Mouse (Mus musculus) midbrain, embryonic 16.5 days (tissue): ENCODE data around the gene Rilp. TPM values are rescaled to one million over a fixed set of nuclear protein-coding genes. Genes with fewer than 3 reads are reported as not detected.

Experiments
- ATAC-seq: fragments of 200-750 bp; cut with Nextera tagmentation; 2 replicates; pipeline ENCODE4 v1.8.0; 2017; ENCODE audit warnings: moderate TSS enrichment
- H3K27ac ChIP-seq: fragments of 300-500 bp; sonication (generic); 2 replicates; pipeline ENCODE4 v1.5.1; 2014; ENCODE audit warnings: mild to moderate bottlenecking, low read length, mixed read lengths
- H3K27me3 ChIP-seq: fragments of 300-500 bp; sonication (generic); 2 replicates; pipeline ENCODE4 v1.6.1; 2014; ENCODE audit warnings: low read depth, low read length, mixed read lengths; ENCODE audit not compliant: control insufficient read depth, insufficient read depth
- H3K36me3 ChIP-seq: fragments of 300-500 bp; sonication (generic); 2 replicates; pipeline ENCODE4 v1.6.1; 2014; ENCODE audit warnings: mild to moderate bottlenecking, low read length, moderate library complexity, mixed read lengths; ENCODE audit not compliant: control insufficient read depth, insufficient read depth
- H3K4me1 ChIP-seq: fragments of 300-500 bp; sonication (generic); 2 replicates; pipeline ENCODE4 v1.6.1; 2014; ENCODE audit warnings: mild to moderate bottlenecking, low read length, mixed read lengths; ENCODE audit not compliant: control insufficient read depth, insufficient read depth
- H3K4me2 ChIP-seq: fragments of 300-500 bp; sonication (generic); 2 replicates; pipeline ENCODE4 v1.6.1; 2014; ENCODE audit warnings: mild to moderate bottlenecking, low read length, mixed read lengths
- H3K4me3 ChIP-seq: fragments of 300-500 bp; sonication (generic); 2 replicates; pipeline ENCODE4 v1.5.1; 2014; ENCODE audit warnings: low read depth, mild to moderate bottlenecking, low read length, moderate library complexity, mixed read lengths
- H3K9ac ChIP-seq: fragments of 300-500 bp; sonication (generic); 2 replicates; pipeline ENCODE4 v1.6.1; 2014; ENCODE audit warnings: low read depth, low read length, mixed read lengths
- H3K9me3 ChIP-seq: fragments of 300-500 bp; sonication (generic); replicated peaks from 2 replicates; pipeline ENCODE4 v1.6.1; 2014; ENCODE audit warnings: mild to moderate bottlenecking, low read length, mixed read lengths; ENCODE audit not compliant: control insufficient read depth, poor library complexity, severe bottlenecking
- WGBS: fragments of 180-500 bp; shearing (Covaris S2); extraction: QIAGEN DNeasy Blood & Tissue Kit; methylation state at CpG from one replicate; pipeline ENCODE4 v1.1.7; 2014; 5-methylcytosine and 5-hydroxymethylcytosine counted together
- polyA plus RNA-seq: library from polyadenylated mRNA; unstranded; fragments of >200 nt; fragmentation: Nextera tagmentation; extraction: Ambion mirVana; gene quantifications from 2 replicates; pipeline ENCODE4 v1.2.1, GENCODE M21; 2015

Rilp gene
- polyA plus RNA-seq, 1 experiment from 2014 or later, result 2.8 TPM

DNA sequence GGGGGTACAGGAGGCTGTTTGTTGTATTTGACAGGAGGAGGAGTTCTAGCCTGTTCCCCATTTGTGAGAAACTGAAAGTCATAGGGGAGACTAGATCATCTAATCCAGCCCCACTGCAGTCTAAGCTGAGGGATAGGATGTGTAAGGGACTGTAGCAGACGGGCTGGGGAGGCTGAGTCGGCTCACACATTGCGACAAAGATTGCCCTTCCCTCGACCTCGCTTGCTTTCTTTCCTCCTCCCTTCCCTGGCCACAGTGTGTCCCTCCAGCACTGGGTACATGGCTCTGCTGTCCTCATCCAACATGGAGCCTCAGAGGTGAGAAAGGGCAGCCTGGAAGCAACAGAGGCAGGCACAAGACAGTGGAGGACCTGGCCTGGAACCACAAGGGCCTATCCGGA, 44.8 kb upstream of the Rilp start:
- H3K9ac ChIP-seq, result no peak overlapping the region
- peaks cover 11% of the 10 kb centered on the region for H3K36me3 ChIP-seq
- H3K27me3 ChIP-seq, result peaks cover 5% of the 10 kb centered on the region
- H3K4me2 ChIP-seq, result no peak overlapping the region
- H3K27ac ChIP-seq, result no peak overlapping the region
- peaks cover 22% of the 10 kb centered on the region for H3K4me1 ChIP-seq
- 90% methylated on average over 6 of the region's 6 CpGs for WGBS
- ATAC-seq, result no peak
- H3K9me3 ChIP-seq, result no peaks in the 10 kb centered on the region
- H3K4me3 ChIP-seq, result no peak overlapping the region

GRCm38 (mm10) chr11:75466731-75467505, 43.0 kb upstream of the Rilp start:
- WGBS, result 97% methylated on average over 4 of the region's 4 CpGs
- H3K36me3 ChIP-seq, result peaks cover 11% of the 10 kb centered on the region
- no peak overlapping the region for H3K4me2 ChIP-seq
- H3K27me3 ChIP-seq, result peaks cover 5% of the 10 kb centered on the region
- H3K27ac ChIP-seq, result no peak overlapping the region
- no peak for ATAC-seq
- H3K9ac ChIP-seq, result no peak overlapping the region
- no peak overlapping the region for H3K4me3 ChIP-seq
- no peaks in the 10 kb centered on the region for H3K9me3 ChIP-seq
- peaks cover 17% of the 10 kb centered on the region for H3K4me1 ChIP-seq

DNA sequence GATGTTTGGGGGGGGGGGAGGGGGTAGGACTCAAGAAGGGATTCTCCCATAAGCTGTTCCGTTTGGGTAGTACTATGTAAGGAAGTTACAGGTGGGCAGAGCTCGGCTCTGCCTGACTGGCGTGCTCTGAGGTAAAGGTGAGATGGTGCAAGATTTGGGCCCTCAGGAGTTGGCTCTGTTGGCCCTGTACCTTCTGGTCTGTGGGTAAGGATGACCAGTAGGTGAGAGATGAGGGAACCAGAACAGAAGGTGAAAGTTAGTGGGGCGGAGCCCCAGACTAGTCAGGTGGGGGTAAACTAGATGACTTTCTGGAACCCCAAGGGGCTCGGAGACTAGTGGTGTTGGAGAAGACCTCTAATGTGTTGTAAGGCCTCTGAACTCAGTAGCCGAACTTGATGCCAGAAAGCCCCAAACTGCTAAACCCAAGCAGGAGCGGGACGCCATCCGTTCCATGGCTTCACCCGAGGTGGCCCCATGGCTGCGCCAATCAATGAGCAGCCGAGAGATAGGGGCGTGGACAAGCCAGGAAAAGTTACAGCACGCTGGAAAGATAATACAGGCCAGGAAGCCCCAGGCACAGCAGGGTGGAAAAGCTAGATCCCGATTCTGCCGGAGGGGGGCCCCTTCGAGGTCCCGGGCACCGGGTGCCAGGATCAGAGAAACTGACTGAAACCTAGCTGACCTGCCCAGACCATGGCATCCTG, 42.2 kb upstream of the Rilp start:
- WGBS, result 17% methylated on average over 19 of the region's 19 CpGs
- H3K36me3 ChIP-seq, result peaks cover 11% of the 10 kb centered on the region
- H3K4me1 ChIP-seq, result peaks cover 10% of the 10 kb centered on the region
- ATAC-seq, result no peak
- H3K4me2 ChIP-seq, result peak overlapping the region; percentile 48
- no peak overlapping the region for H3K27ac ChIP-seq
- no peaks in the 10 kb centered on the region for H3K9me3 ChIP-seq
- peak overlapping the region; percentile 18 for H3K4me3 ChIP-seq
- peaks cover 5% of the 10 kb centered on the region for H3K27me3 ChIP-seq
- H3K9ac ChIP-seq, result peak overlapping the region; percentile 44; the same call in 1 of the 2 replicates

GRCm38 (mm10) chr11:75468410-75468809, 41.5 kb upstream of the Rilp start:
- 70% methylated on average over 7 of the region's 7 CpGs for WGBS
- Histone ChIP-seq H3K4me3 (no peak overlapping the region), H3K9ac (no peak overlapping the region)

DNA sequence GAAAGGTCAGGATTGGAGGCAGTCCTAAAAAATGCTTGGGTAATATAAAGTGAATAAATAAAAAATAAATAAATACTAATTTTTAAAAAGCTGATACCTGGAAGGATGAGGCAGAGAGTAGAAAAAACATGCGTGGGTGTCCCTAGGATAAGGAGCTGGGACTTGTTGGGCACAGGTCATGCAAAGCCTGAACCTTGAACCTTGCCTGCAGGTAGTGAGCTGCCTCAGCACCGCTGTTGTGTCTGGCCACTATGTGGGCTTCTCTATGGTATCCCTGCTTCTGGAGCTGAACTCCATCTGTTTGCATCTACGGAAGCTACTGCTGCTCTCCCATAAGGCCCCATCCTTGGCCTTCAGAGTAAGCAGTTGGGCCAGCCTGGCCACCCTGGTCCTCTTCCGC, 40.6 kb upstream of the Rilp start:
- Histone ChIP-seq H3K9me3 (no peaks in the 10 kb centered on the region), H3K27ac (no peak overlapping the region), H3K4me3 (no peak overlapping the region), H3K9ac (no peak overlapping the region), H3K36me3 (peaks cover 11% of the 10 kb centered on the region), H3K4me1 (peaks cover 4% of the 10 kb centered on the region; the same call in 1 of the 2 replicates), H3K27me3 (peaks cover 3% of the 10 kb centered on the region), H3K4me2 (no peak overlapping the region)
- WGBS, result 91% methylated on average over 4 of the region's 4 CpGs
- no peak for ATAC-seq

More at GRCm38 (mm10) chr11:75468410-75468809, 41.5 kb upstream of the Rilp start:
- peaks cover 3% of the 10 kb centered on the region for H3K27me3 ChIP-seq
- no peak overlapping the region for H3K27ac ChIP-seq
- peaks cover 11% of the 10 kb centered on the region for H3K36me3 ChIP-seq
- no peak for ATAC-seq
- H3K4me2 ChIP-seq, result peak overlapping the region; percentile 48
- H3K4me1 ChIP-seq, result peaks cover 4% of the 10 kb centered on the region; the same call in 1 of the 2 replicates
- H3K9me3 ChIP-seq, result no peaks in the 10 kb centered on the region

DNA sequence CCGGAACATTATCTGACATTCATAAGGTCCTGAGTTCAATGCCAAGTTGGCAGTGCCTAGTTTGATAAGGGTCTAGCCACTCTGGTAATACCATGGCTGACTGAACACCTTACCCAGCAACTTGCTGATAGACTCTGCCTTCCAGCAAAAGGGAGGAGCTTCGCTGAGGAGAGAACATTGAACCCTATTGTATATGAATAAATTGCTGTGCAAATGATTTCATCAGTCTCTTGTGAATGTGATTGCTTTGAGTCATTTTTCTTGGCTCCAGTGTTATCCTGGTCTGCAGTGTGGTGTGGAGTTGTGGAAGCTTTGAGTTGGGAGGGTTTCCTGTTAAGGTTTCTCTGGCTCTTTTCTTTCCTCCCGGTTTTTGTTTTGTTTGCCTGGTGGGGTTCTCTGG, 39.2 kb upstream of the Rilp start:
- 77% methylated on average over 3 of the region's 3 CpGs for WGBS
- Histone ChIP-seq H3K36me3 (peaks cover 2% of the 10 kb centered on the region), H3K9me3 (no peaks in the 10 kb centered on the region), H3K27ac (no peak overlapping the region), H3K9ac (no peak overlapping the region), H3K4me2 (no peak overlapping the region), H3K4me1 (peaks cover 4% of the 10 kb centered on the region; the same call in 1 of the 2 replicates), H3K27me3 (peaks cover 3% of the 10 kb centered on the region), H3K4me3 (no peak overlapping the region)
- no peak for ATAC-seq

DNA sequence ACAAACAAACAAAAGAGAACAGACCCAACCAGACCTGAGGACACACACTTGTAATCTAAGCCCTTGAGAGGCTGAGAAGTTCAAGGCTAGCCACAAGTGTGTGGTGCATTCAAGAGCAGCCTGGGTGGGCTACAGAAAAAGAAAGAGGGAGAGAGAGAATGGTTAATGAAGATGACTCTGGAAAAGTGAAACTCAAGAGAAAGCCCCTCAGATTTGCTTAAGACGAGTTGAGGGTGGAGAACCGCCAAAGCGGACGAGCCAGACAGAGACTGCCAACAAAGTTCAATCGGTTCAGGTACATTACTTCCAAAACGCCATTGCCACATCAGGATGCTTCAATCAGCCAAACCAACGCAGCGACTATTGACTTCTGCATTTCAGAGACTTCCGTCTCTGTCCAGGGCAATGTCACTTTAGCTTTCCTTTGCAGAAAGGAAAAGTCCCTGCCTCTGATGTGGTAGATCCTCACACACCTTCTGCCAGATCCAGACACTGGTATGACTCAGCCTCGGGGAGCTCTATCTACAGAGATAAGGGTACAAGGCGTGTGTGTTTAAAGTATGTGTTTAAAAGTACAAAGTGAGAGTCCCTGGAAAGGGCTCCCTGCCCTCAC, 37.3 kb upstream of the Rilp start:
- 86% methylated on average over 11 of the region's 11 CpGs for WGBS
- Histone ChIP-seq H3K9ac (no peak overlapping the region), H3K36me3 (no peaks in the 10 kb centered on the region), H3K4me2 (no peak overlapping the region), H3K27me3 (peaks cover 3% of the 10 kb centered on the region), H3K27ac (no peak overlapping the region), H3K4me3 (no peak overlapping the region), H3K4me1 (peaks cover 4% of the 10 kb centered on the region; the same call in 1 of the 2 replicates), H3K9me3 (no peaks in the 10 kb centered on the region)
- no peak for ATAC-seq

GRCm38 (mm10) chr11:75473376-75473775, 36.5 kb upstream of the Rilp start:
- Histone ChIP-seq H3K4me2 (no peak overlapping the region), H3K36me3 (no peaks in the 10 kb centered on the region)
- ATAC-seq, result no peak

More at GRCm38 (mm10) chr11:75473376-75473775, 36.5 kb upstream of the Rilp start:
- no peak overlapping the region for H3K9ac ChIP-seq
- no peak overlapping the region for H3K27ac ChIP-seq
- no peak overlapping the region for H3K4me3 ChIP-seq
- WGBS, result 55% methylated on average over 7 of the region's 7 CpGs
- H3K9me3 ChIP-seq, result no peaks in the 10 kb centered on the region
- H3K27me3 ChIP-seq, result no peaks in the 10 kb centered on the region
- H3K4me1 ChIP-seq, result no peaks in the 10 kb centered on the region
